Mouse (Mus musculus): ENCODE measurements at regions not wholly inside any gene's neighbourhood (a gene's known extent, or its start where the extent isn't known, plus 50 kb on each side); places are given as distances from the start of the nearest gene placed in this dataset.
A peak's percentile ranks its signal among the peaks of the same experiment; 100 is the strongest.

DNA sequence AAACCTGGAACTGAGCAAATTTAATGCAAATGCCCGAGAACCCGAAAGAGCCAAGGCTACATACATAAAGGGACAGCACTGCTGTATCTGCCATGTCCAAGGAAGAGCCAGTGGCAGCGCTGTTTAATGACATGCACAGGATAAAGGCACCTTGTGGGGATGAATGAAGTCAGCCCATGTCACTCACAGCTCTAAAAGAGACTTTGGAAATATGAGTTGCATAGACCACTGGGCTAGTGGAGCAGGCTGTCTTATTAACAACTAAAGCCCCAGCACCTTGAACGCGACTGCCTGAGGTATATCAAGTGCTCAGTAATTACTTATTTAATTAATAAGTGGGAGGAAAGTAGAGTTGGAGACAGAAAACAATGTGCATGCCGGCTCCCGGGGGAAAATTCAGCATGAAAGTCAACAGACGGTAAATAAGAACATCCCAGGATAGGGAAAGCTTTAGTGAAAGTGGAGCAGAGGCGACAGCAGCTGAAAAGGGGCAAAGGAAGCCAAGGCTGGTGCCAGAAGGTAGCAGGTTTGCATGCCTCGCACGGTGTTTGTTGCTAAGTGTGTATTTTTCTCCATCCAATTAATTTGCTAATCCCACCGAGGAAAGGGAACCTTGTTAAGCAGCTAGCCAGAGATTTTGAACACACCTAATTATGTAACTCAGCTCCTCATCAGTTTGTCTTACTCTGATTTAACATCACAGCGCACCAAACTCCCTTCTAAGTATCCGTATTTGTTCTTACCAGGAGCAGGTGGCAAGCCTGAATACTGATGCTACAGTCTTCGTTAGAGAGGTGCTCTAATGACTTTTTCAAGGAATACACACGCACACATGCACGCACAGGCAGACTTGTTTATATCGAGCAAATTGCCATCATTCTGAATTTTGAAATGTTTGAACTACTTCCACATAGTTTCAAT is 167.4 kb downstream of the Triml1 start:
- 0 out of 2 replicates have a peak, but pooled peaks have one; percentile 59 for ATAC-seq (ENCODE audit: low FRiP score)
- Histone ChIP-seq H3K4me2 (no peak overlapping the region), H3K36me3 (no peaks in the 10 kb centered on the region), H3K9me3 (no peaks in the 10 kb centered on the region), H3K4me1 (replicated peaks) (peaks cover 4% of the 10 kb centered on the region; the same call in 1 of the 2 replicates), H3K27me3 (no peaks in the 10 kb centered on the region), H3K27ac (no peak overlapping the region), H3K9ac (no peak overlapping the region), H3K4me3 (no peak overlapping the region)
- 65% methylated on average over 18 of the region's 18 CpGs for WGBS

DNA sequence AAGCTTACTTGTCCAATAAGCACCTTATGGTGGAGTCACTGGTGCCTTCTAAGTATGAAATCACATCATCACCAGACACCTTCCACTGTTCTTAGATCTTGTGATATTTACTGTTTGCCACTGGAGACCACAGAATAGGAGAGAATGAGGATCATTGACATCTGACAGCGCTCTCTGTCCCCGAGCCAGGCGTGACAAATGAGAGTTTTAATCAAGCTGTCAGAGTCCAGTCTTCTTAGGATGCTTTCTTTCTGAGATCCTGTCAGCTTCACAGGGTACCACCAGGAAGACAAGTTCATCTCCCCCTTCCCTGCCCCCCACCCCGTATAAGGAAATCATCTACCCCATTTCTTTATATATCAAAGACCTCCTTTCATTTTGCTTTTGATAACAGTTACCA is 168.7 kb downstream of the Triml1 start:
- no peak overlapping the region for H3K27ac ChIP-seq
- no peaks in the 10 kb centered on the region for H3K27me3 ChIP-seq
- H3K36me3 ChIP-seq = no peaks in the 10 kb centered on the region
- H3K4me1 ChIP-seq (replicated peaks) = peaks cover 8% of the 10 kb centered on the region
- H3K9me3 ChIP-seq = no peaks in the 10 kb centered on the region
- ATAC-seq (ENCODE audit: low FRiP score) = 0 out of 2 replicates have a peak, but pooled peaks have one; percentile 17
- H3K4me3 ChIP-seq = no peak overlapping the region
- WGBS = 51% methylated on average over 4 of the region's 4 CpGs
- H3K9ac ChIP-seq = no peak overlapping the region
- H3K4me2 ChIP-seq = no peak overlapping the region

DNA sequence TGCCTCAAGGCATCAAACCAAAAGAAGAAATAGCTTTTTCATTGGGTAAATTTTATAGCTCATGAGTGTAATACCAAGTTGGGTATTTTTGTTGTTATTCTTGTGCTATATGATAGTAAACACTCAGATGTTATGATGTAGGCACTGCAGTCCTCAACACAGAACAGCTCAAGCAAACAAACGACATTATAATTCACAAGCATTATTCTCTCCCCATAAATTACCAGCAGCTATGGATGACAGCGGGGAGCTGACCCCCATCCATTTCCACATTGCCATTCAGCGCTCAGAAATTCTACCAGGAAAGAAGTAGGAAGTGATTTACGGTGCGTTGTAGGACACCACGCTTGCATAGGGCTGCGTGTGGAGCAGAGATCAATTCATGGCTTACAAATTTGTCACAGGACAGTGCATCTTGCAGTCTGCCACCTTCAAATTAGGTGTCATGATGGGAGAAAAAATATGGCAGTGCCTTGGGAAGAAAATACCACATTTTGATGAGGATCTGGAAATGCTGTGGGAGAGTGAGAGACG is 173.4 kb downstream of the Triml1 start:
- peaks cover 4% of the 10 kb centered on the region; the same call in 1 of the 2 replicates for H3K4me1 ChIP-seq (replicated peaks)
- ATAC-seq (ENCODE audit: low FRiP score) = 0 out of 2 replicates have a peak, but pooled peaks have one; percentile 32
- no peaks in the 10 kb centered on the region for H3K27me3 ChIP-seq
- no peaks in the 10 kb centered on the region for H3K36me3 ChIP-seq
- no peak overlapping the region for H3K4me3 ChIP-seq
- peak overlapping the region; percentile 35; the same call in 1 of the 2 replicates for H3K27ac ChIP-seq
- H3K4me2 ChIP-seq = 0 out of 2 replicates have a peak overlapping the region, but pooled peaks have one; percentile 13
- WGBS = 52% methylated on average over 8 of the region's 8 CpGs
- no peak overlapping the region for H3K9ac ChIP-seq
- no peaks in the 10 kb centered on the region for H3K9me3 ChIP-seq

DNA sequence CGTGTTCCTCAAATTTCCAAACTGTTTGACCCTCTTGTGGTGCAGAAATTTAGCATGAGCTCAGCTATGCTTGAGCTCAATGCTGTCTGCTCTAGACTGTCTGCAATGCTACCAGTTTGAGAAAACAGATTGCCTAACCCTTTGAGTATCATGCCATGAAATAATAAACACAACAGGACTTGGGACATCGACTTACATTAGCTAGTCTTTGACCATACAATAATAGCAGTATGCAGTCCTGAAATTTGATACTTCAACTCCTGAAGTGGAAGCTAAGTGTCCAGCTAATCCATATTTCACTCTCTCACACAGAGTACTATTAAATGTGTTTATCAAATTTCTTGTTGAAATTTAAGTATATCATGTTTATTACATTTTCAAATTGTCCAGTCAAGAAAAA is 176.8 kb downstream of the Triml1 start:
- H3K9me3 ChIP-seq = no peaks in the 10 kb centered on the region
- H3K4me3 ChIP-seq = no peak overlapping the region
- H3K4me2 ChIP-seq = no peak overlapping the region
- H3K27ac ChIP-seq = no peak overlapping the region
- H3K4me1 ChIP-seq (replicated peaks) = peaks cover 4% of the 10 kb centered on the region; the same call in 1 of the 2 replicates
- H3K27me3 ChIP-seq = no peaks in the 10 kb centered on the region
- no peak overlapping the region for H3K9ac ChIP-seq
- no peaks in the 10 kb centered on the region for H3K36me3 ChIP-seq
- 86% methylated on average over 2 of the region's 2 CpGs for WGBS
- no peak for ATAC-seq (ENCODE audit: low FRiP score)

DNA sequence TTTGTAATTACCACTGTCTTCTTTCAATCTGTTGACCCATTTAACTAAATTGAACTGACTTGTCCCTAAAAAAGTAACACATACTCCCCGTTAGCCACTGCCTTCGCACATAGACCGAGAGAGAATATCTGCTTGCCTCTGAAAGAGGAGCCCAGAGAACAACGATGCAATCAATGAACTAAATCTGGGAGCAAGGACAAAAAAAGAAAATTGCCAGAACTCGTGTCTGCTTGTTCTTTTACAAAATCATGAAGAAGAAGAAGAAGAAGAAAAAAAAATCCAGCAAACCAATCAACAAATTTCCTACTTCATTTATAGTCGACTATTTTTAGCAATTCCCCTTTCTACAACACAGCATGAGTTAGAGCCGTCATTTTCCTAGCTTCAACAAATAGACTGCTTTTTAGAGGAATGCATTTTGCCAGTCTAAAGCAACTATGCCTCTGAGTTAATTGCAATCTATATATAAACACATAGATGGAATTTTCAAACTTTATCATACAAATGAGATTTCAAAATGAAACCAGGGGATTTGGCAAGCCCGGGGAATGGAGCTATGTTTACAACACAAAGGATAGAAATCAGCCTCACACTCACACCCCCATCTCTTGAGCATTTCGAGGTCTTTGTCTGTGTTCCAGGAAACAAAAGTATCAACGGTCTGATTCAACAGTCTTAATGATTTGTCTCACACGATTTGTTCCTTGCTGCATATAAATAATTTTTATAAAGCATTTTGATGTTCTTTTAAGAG is 183.1 kb downstream of the Triml1 start:
- H3K27me3 ChIP-seq = no peaks in the 10 kb centered on the region
- H3K27ac ChIP-seq = no peak overlapping the region
- 86% methylated on average over 11 of the region's 11 CpGs for WGBS
- H3K4me2 ChIP-seq = no peak overlapping the region
- H3K9ac ChIP-seq = no peak overlapping the region
- H3K9me3 ChIP-seq = no peaks in the 10 kb centered on the region
- no peak for ATAC-seq (ENCODE audit: low FRiP score)
- H3K36me3 ChIP-seq = no peaks in the 10 kb centered on the region
- no peaks in the 10 kb centered on the region for H3K4me1 ChIP-seq (replicated peaks)
- no peak overlapping the region for H3K4me3 ChIP-seq

DNA sequence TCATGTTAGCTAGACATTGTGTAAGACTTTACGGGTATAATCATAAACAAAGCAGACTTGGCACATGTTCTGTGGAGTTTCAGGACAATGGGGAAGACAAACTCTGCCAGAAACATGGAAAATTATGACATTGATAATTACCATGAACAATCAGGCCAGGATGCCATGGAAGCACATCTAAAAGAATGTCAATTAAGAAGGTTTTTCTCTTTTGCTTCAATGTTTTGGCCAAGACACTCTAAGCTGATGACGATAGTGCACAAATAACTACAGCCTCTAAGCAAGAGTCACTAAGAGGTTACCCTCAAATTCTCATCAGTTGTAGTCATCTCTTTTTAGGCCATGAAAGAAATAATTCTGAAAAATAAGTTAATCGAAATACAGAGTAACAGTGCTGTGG is 208.7 kb downstream of the Triml1 start:
- Histone ChIP-seq H3K9me3 (no peaks in the 10 kb centered on the region), H3K4me1 (replicated peaks) (no peaks in the 10 kb centered on the region), H3K4me3 (no peak overlapping the region), H3K27ac (no peak overlapping the region), H3K9ac (no peak overlapping the region), H3K4me2 (no peak overlapping the region), H3K36me3 (no peaks in the 10 kb centered on the region), H3K27me3 (no peaks in the 10 kb centered on the region)
- ATAC-seq (ENCODE audit: low FRiP score) = no peak
- 87% methylated on average over 3 of the region's 3 CpGs for WGBS

DNA sequence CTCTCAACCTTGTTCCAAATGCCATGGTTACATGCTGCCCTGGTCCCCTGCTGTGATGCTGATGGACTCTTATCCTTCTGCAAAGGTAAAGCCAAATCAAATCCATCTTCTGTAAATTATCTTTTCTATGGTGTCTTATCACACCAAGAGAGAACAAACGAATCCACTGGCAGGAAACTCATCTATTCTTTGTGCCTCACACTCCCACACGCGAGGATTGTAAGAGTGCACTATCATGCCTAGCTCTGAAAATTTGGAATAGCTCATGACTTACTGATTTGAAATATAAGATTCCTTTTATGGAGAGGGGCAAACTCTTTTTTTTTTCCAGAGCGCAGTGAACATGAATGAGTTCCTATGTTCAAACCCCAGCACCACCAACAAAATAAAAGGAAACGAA is 249.6 kb downstream of the Triml1 start:
- no peaks in the 10 kb centered on the region for H3K9me3 ChIP-seq
- no peak for ATAC-seq (ENCODE audit: low FRiP score)
- no peaks in the 10 kb centered on the region for H3K27me3 ChIP-seq
- H3K27ac ChIP-seq = no peak overlapping the region
- no peak overlapping the region for H3K4me2 ChIP-seq
- no peak overlapping the region for H3K4me3 ChIP-seq
- H3K9ac ChIP-seq = no peak overlapping the region
- 89% methylated on average over 5 of the region's 5 CpGs for WGBS
- no peaks in the 10 kb centered on the region for H3K36me3 ChIP-seq
- H3K4me1 ChIP-seq (replicated peaks) = no peaks in the 10 kb centered on the region

DNA sequence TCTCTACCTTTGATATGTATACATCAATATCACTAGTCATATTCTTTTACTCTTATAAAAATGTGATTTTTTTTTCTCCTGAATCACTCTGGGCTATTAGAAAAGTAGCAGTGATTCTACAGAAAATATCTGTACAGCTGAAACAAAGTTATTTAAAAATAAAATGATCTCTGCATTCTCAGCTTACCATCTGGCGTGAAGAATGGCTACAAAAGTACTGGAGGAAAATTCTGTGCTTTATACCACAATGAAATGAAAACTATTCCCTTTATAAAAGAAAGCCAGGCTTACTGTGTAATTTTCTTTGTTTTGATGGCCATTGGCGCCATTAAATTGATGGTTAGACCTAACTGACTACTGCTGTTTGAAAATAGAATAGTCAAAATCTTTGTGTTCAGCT is 254.8 kb downstream of the Triml1 start:
- WGBS = 91% methylated on average over 2 of the region's 2 CpGs

DNA sequence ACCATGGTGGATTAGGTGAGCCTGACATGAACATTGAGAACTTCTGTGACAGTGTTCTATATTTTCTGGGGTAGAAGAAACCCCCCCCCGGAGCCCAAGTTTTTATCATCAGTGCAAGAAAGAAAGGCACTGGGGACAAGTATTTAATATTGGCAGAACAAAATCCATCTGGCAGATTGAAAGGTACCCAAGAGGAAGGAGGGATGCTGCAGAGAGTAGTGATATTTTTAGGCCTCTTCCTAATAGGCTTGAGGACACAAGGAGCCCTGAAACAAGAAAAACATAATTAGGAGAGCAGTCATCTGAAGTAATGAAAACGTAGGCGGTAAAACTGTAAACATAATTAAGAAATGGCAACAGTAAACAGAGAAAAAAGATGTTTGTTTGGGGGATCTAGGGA is 271.0 kb downstream of the Triml1 start:
- Histone ChIP-seq H3K27me3 (no peaks in the 10 kb centered on the region), H3K27ac (no peak overlapping the region), H3K4me3 (no peak overlapping the region), H3K4me2 (no peak overlapping the region), H3K9ac (no peak overlapping the region), H3K4me1 (replicated peaks) (no peaks in the 10 kb centered on the region), H3K9me3 (no peaks in the 10 kb centered on the region), H3K36me3 (no peaks in the 10 kb centered on the region)
- no peak for ATAC-seq (ENCODE audit: low FRiP score)
- 91% methylated on average over 3 of the region's 3 CpGs for WGBS

More for the DNA sequence above, 254.8 kb downstream of the Triml1 start:
- ATAC-seq (ENCODE audit: low FRiP score) = no peak
- no peak overlapping the region for H3K9ac ChIP-seq
- H3K4me3 ChIP-seq = no peak overlapping the region
- H3K36me3 ChIP-seq = no peaks in the 10 kb centered on the region
- no peak overlapping the region for H3K27ac ChIP-seq
- no peaks in the 10 kb centered on the region for H3K9me3 ChIP-seq
- no peaks in the 10 kb centered on the region for H3K27me3 ChIP-seq
- no peaks in the 10 kb centered on the region for H3K4me1 ChIP-seq (replicated peaks)
- H3K4me2 ChIP-seq = no peak overlapping the region

All from hindbrain, embryonic 13.5 days (tissue).